In genomic region chr15:103085831-103086671, GRCm38 (mm10) we compare ENCODE assay signal across 8 mouse cellular contexts.
A peak's percentile ranks its signal among the peaks of the same experiment; 100 is the strongest.
DNase-seq lines count a peak whose midpoint lies in the region; ATAC-seq and TF ChIP-seq lines count a peak whose summit lies in the region.

No protein-coding gene starts in this region.

- DNase-seq in testis, postnatal 14 days (ENCODE audit: low spot score) = no peak
- peak; percentile 65 for DNase-seq in forebrain, embryonic 11.5 days (ENCODE audit: low spot score)
- no peak for DNase-seq in liver, embryonic 14.5 days (ENCODE audit: low read depth in 3 of 3, low spot score in 3 of 3)
- DNase-seq in cerebellum, adult 8-10 months = no peak
- no peak for DNase-seq in urinary bladder, adult 2 months (ENCODE audit: low spot score)

- no peak for ATAC-seq in forebrain, embryonic 11.5 days (replicated peaks; ENCODE audit: low FRiP score)
- peak; percentile 57 for ATAC-seq in hindbrain, embryonic 16.5 days
- no peak for ATAC-seq in liver, embryonic 14.5 days (ENCODE audit: insufficient read depth)
- no peak for ATAC-seq in stomach, embryonic 14.5 days (ENCODE audit: insufficient number of reproducible peaks, insufficient read depth, low FRiP score, low read depth)

- no peak overlapping the region for H3K27ac ChIP-seq in testis, adult 2 months (ENCODE audit: control insufficient read depth, insufficient read depth, low read depth, low read length)
- H3K27ac ChIP-seq in forebrain, embryonic 11.5 days (ENCODE audit: low read depth, low read length) = no peak overlapping the region
- peak overlapping the region; percentile 63 for H3K27ac ChIP-seq in hindbrain, embryonic 16.5 days (ENCODE audit: low read depth, low read length)
- H3K27ac ChIP-seq in liver, embryonic 14.5 days = no peak overlapping the region
- H3K27ac ChIP-seq in stomach, embryonic 14.5 days (ENCODE audit: low read length) = no peak overlapping the region

- H3K4me3 ChIP-seq in testis, adult 2 months (ENCODE audit: control insufficient read depth, low read depth, low read length) = peak overlapping the region; percentile 6
- peak overlapping the region; percentile 14; the same call in 1 of the 2 replicates for H3K4me3 ChIP-seq in forebrain, embryonic 11.5 days (ENCODE audit: low read depth, low read length)
- peak overlapping the region; percentile 38 for H3K4me3 ChIP-seq in hindbrain, embryonic 16.5 days (ENCODE audit: low read length)
- H3K4me3 ChIP-seq in liver, embryonic 14.5 days (ENCODE audit: insufficient read depth in 1 of 2, low read depth in 2 of 2, low read length in 2 of 2) = no peak overlapping the region
- peak overlapping the region; percentile 22 for H3K4me3 ChIP-seq in stomach, embryonic 14.5 days (ENCODE audit: low read depth, low read length)

- TF ChIP-seq EP300 in liver, embryonic 14.5 days (IDR thresholded peaks at IDR 0.05; ENCODE audit: low read depth) = no peak

- TF ChIP-seq CTCF in testis, adult 2 months (IDR thresholded peaks at IDR 0.05; ENCODE audit: control insufficient read depth, insufficient read depth, insufficient replicate concordance, low read depth, low read length) = no peak
- no peak for TF ChIP-seq CTCF in liver, embryonic 14.5 days (IDR thresholded peaks at IDR 0.05; ENCODE audit: low read depth)

- peaks cover 4% of the 10 kb centered on the region for H3K4me1 ChIP-seq in testis, adult 2 months (ENCODE audit: control insufficient read depth, insufficient read depth, low read length)
- peaks cover 6% of the 10 kb centered on the region; the same call in 1 of the 2 replicates for H3K4me1 ChIP-seq in forebrain, embryonic 11.5 days (replicated peaks; ENCODE audit: control insufficient read depth, insufficient read depth, low read length)
- H3K4me1 ChIP-seq in hindbrain, embryonic 16.5 days (ENCODE audit: control insufficient read depth, insufficient read depth, low read depth, low read length) = peaks cover 19% of the 10 kb centered on the region
- peaks cover 5 to 12% of the 10 kb centered on the region in 2 experiments for H3K4me1 ChIP-seq in liver, embryonic 14.5 days (replicated peaks; ENCODE audit: control insufficient read depth in 2 of 2, insufficient read depth in 2 of 2, low read length in 1 of 2)
- peaks cover 21% of the 10 kb centered on the region; the same call in 1 of the 2 replicates for H3K4me1 ChIP-seq in stomach, embryonic 14.5 days (ENCODE audit: control insufficient read depth, insufficient read depth, low read length)

- H3K27me3 ChIP-seq in testis, adult 2 months (ENCODE audit: control insufficient read depth, insufficient read depth, low read length) = peaks cover 4% of the 10 kb centered on the region; the same call in 1 of the 2 replicates
- H3K27me3 ChIP-seq in forebrain, embryonic 11.5 days (ENCODE audit: control insufficient read depth, insufficient read depth, low read length) = peaks cover 78% of the 10 kb centered on the region
- peaks cover 15% of the 10 kb centered on the region for H3K27me3 ChIP-seq in hindbrain, embryonic 16.5 days (replicated peaks; ENCODE audit: control insufficient read depth, insufficient read depth, low read length)
- peaks cover 47% of the 10 kb centered on the region for H3K27me3 ChIP-seq in liver, embryonic 14.5 days (ENCODE audit: control insufficient read depth, insufficient read depth, low read length)
- H3K27me3 ChIP-seq in stomach, embryonic 14.5 days (ENCODE audit: control insufficient read depth, insufficient read depth, low read length) = peaks cover 12% of the 10 kb centered on the region; the same call in 1 of the 2 replicates

- H3K36me3 ChIP-seq in testis, adult 2 months (ENCODE audit: control insufficient read depth, insufficient read depth, low read length) = no peaks in the 10 kb centered on the region
- H3K36me3 ChIP-seq in forebrain, embryonic 11.5 days (ENCODE audit: control insufficient read depth, insufficient read depth, low read length) = no peaks in the 10 kb centered on the region
- no peaks in the 10 kb centered on the region for H3K36me3 ChIP-seq in hindbrain, embryonic 16.5 days (ENCODE audit: control insufficient read depth, insufficient read depth, low read length)
- H3K36me3 ChIP-seq in liver, embryonic 14.5 days (replicated peaks; ENCODE audit: control insufficient read depth, insufficient read depth, low read depth) = no peaks in the 10 kb centered on the region
- H3K36me3 ChIP-seq in stomach, embryonic 14.5 days (ENCODE audit: control insufficient read depth, insufficient read depth, low read length) = no peaks in the 10 kb centered on the region

- no peak for TF ChIP-seq POLR2A in testis, adult 2 months (IDR thresholded peaks at IDR 0.05; ENCODE audit: control insufficient read depth, low read depth, low read length)

- H3K4me2 ChIP-seq in forebrain, embryonic 11.5 days (ENCODE audit: low read depth, low read length, severe bottlenecking) = peak overlapping the region; percentile 40
- peak overlapping the region; percentile 75 for H3K4me2 ChIP-seq in hindbrain, embryonic 16.5 days (ENCODE audit: low read length)
- H3K4me2 ChIP-seq in liver, embryonic 14.5 days (ENCODE audit: low read depth) = peak overlapping the region; percentile 42
- H3K4me2 ChIP-seq in stomach, embryonic 14.5 days (replicated peaks; ENCODE audit: low read depth, low read length) = peak overlapping the region; percentile 64

- no peaks in the 10 kb centered on the region for H3K9me3 ChIP-seq in forebrain, embryonic 11.5 days (ENCODE audit: control insufficient read depth, low read length)
- no peaks in the 10 kb centered on the region for H3K9me3 ChIP-seq in hindbrain, embryonic 16.5 days (ENCODE audit: control insufficient read depth, low read length)
- H3K9me3 ChIP-seq in liver, embryonic 14.5 days (ENCODE audit: control insufficient read depth, low read length) = no peaks in the 10 kb centered on the region
- H3K9me3 ChIP-seq in stomach, embryonic 14.5 days (ENCODE audit: control insufficient read depth, low read depth, low read length) = no peaks in the 10 kb centered on the region

- H3K9ac ChIP-seq in forebrain, embryonic 11.5 days (ENCODE audit: low read length) = no peak overlapping the region; the same call in 1 of the 2 replicates
- H3K9ac ChIP-seq in hindbrain, embryonic 16.5 days (ENCODE audit: low read depth, low read length) = peak overlapping the region; percentile 61
- no peak overlapping the region for H3K9ac ChIP-seq in liver, embryonic 14.5 days (replicated peaks)
- no peak overlapping the region for H3K9ac ChIP-seq in stomach, embryonic 14.5 days (replicated peaks; ENCODE audit: low read depth, low read length)

- 1% methylated on average over 57 of the region's 61 CpGs for WGBS in forebrain, embryonic 11.5 days
- under 1% methylated on average over 53 of the region's 61 CpGs for WGBS in hindbrain, embryonic 16.5 days
- WGBS in liver, embryonic 14.5 days (ENCODE audit: insufficient replicate concordance) = 3% methylated on average over 61 of the region's 61 CpGs
- WGBS in stomach, embryonic 14.5 days = 5% methylated on average over 60 of the region's 61 CpGs

Comparison
In these comparisons a context has a peak if more than half of its experiments do, and no peak if none do; other contexts are left out.
1. H3K4me3 ChIP-seq: peak in testis, adult 2 months (single experiment), forebrain, embryonic 11.5 days (single experiment), hindbrain, embryonic 16.5 days (single experiment) and stomach, embryonic 14.5 days (single experiment); none in liver, embryonic 14.5 days (0 of 2).
2. Peak in every context shown above with its lines, with median percentiles within 50 percentile points of each other: H3K4me2 ChIP-seq.